Mouse (Mus musculus) ovary, postnatal 10 days (tissue): Measurements from ENCODE around the gene Rgsl1.
A peak's percentile ranks its signal among the peaks of the same experiment; 100 is the strongest.
"Not testable (repeated sequence)": the region's sequence is repeated elsewhere in the genome, so short reads cannot be mapped to it uniquely, and the experiment has no call there.

Experiments used
- DNase-seq: peaks from one replicate; pipeline ENCODE4 v3.0.0; 2022; ENCODE audit warnings: low spot score

Gene Rgsl1

GRCm38 (mm10) chr1:153775174-153775573, 68.8 kb downstream of the Rgsl1 start:
- DNase-seq: no peak

GRCm38 (mm10) chr1:153770776-153771167, 73.2 kb downstream of the Rgsl1 start:
- no peak for DNase-seq

- no peak for DNase-seq
These were observed 73.8 kb downstream of the Rgsl1 start for GRCm38 (mm10) chr1:153769998-153770775.

GRCm38 (mm10) chr1:153769571-153769970, 74.4 kb downstream of the Rgsl1 start:
- not testable (repeated sequence) for DNase-seq

GRCm38 (mm10) chr1:153768465-153768864, 75.5 kb downstream of the Rgsl1 start:
- no peak for DNase-seq

DNA sequence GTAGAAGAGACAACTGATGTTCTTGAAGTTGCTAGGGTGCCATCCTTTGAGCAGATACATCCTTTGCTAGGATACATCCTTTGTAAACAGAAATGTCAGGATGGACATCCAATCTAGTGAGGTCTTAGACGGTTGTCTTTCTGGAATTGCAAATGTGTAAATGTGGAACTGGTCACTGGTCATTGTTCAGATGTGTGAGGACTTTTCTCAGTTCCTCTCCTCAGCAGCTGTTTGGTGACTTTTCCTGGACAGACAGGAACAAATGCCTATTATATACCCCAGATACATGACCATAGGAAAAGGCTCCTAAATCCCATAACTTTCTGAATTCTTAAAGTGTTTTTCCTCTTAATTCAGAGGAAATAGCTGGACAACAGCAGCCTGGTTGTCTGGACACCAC, 76.7 kb downstream of the Rgsl1 start:
- no peak for DNase-seq

DNA sequence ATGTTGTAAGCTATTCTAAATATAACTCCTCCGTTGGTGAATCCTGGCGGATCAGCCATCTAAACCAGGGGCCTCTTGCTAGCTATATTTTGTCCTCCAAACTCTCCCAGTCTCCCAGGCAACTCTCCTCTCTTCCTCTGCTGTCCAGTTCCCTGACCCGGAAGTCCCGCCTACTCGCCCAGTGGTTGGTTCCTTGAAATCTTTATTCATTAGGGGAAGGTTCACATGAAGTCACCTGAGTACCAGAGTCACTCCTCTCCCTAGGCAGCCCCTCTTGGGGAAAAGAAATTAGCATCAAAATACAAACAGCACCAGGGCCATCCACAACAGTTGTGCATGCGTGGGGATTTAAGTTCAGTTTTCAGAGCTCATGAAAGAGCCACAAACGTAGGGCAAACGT, 77.6 kb downstream of the Rgsl1 start:
- no peak for DNase-seq

DNA sequence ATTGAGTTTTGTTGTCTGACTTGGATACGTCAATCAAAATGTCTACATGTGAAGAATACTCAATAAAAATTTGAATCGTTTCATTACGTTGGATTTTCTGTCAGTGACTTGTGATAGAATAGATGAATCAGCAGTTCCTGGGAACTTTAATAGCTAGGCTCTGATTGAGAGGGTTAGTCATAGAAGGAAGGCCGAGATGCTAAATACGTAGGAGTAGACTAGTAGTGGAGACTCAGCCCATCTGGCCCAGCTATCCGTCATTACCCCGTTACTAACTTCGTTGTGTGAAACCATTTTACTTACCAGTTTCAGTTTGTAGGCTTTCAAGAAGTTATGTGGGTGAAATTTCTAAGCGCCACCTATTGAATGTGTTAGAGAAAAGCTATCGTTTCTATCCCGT, 79.8 kb downstream of the Rgsl1 start:
- DNase-seq: no peak

DNA sequence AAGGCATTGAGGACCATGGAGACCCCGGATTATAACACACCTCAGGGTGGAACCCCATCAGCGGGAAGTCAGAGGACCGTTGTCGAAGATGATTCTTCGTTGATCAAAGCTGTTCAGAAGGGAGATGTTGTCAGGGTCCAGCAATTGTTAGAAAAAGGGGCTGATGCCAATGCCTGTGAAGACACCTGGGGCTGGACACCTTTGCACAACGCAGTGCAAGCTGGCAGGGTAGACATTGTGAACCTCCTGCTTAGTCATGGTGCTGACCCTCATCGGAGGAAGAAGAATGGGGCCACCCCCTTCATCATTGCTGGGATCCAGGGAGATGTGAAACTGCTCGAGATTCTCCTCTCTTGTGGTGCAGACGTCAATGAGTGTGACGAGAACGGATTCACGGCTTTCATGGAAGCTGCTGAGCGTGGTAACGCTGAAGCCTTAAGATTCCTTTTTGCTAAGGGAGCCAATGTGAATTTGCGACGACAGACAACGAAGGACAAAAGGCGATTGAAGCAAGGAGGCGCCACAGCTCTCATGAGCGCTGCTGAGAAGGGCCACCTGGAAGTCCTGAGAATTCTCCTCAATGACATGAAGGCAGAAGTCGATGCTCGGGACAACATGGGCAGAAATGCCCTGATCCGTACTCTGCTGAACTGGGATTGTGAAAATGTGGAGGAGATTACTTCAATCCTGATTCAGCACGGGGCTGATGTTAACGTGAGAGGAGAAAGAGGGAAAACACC, 90.0 kb downstream of the Rgsl1 start:
- DNase-seq: no peak

GRCm38 (mm10) chr1:153752521-153752920, 91.4 kb downstream of the Rgsl1 start:
- no peak for DNase-seq

- no peak for DNase-seq
These were observed 92.1 kb downstream of the Rgsl1 start for GRCm38 (mm10) chr1:153751763-153752301.

DNA sequence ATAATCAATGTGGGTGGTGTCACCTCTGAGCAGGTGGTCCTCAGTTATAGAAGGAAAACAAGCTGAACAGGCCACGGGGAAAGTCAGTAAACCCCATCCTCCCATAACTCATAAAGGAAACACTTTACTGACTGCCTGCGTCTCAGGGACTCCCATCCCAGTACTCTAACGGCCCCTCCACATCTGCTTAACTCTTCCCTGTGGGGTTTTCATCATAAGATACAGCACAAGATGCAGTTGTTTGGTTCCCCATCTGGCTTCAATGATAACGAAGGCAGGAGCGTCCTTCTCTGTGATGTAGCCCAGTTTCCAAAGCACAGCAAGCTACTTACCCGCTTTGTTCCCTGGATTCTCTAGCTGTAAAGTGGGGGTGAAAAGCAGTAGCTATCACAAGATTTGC, 93.9 kb downstream of the Rgsl1 start:
- no peak for DNase-seq

DNA sequence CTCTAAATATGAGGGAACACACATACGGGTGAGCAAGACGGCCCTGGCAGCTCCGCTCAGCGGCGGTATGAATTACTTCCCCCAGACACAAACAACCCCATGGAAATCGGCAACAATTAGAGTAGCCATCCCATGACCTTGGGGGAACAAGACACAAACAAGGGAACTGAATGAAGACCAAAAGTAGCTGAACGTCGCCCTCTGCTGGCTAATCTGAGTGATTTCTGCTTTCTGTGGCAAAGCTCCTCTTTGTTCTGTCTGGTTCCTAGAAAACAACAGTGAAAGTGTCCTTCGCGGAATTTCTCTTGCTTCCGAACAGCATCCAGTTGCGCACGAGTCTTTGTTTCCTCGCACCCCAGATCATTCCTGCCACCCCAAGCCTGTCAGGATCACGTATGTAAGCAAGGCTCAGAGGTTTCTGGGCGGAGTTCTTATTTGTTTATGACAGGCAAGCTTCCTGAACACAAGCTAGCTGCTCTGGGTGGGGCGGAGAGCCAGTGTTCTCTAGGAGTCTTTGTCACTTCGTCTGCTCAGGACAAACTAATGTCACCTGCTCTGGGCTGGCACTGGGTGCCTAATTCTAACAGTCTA, 94.6 kb downstream of the Rgsl1 start, which contains the start of gene Rnasel:
TSS of gene Rnasel (plus strand) at position 216 of the 591 bp plus-strand sequence.
- peak; percentile 44 for DNase-seq

- DNase-seq: no peak
These were observed 95.4 kb downstream of the Rgsl1 start for GRCm38 (mm10) chr1:153748549-153748948.

- no peak for DNase-seq
These were observed 95.9 kb downstream of the Rgsl1 start for GRCm38 (mm10) chr1:153747861-153748530.

DNA sequence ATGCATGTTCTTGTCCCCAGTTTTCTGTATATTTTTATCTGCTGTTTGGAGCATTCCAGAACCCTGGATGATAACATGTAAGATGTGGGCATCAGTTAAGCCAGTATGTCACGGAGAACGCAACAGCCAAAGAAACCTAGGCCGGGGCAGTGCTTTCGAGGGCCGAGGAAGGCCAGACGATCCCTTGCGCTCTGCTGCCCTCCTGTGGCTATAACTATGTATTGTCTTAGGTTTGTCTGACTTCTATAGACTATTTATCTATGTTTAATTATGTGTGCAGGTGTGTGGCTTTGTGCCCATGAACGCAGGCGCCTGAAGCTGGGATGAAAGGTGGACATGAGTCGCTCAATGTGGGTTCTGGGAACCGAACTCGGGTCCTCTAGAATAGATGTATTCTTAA, 97.2 kb downstream of the Rgsl1 start:
- no peak for DNase-seq

DNA sequence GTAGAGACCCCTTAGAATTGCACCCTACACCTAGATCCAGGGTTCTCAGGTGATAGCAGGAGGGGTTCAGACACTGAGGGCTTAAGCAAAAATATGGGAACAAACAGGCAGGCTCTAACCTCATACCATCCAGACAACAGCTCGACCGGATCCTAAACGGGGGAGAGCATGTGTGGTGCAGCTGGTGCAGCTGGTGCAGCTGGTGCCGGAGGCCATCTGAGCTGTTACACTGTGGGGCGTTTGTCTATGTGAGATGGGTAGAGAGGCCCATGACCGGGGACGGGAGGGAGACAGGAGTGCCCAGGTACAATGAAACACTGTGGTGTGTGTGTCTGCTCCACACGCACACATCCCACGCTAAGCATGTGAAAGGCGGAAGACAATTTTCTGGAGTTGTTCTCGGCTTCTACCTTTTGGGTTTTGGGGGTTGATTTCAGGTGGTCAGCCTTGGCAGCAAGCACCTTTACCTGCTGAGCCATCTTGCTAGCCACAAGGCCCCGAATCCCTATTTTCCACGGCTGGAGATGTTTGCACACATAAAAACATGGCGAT, 97.7 kb downstream of the Rgsl1 start:
- DNase-seq: no peak

- DNase-seq: peak; percentile 55
These were observed 101.4 kb downstream of the Rgsl1 start for GRCm38 (mm10) chr1:153742374-153743155.

GRCm38 (mm10) chr1:153741551-153742316, 102.2 kb downstream of the Rgsl1 start:
- DNase-seq: no peak

- DNase-seq: no peak
These were observed 103.1 kb downstream of the Rgsl1 start for GRCm38 (mm10) chr1:153740775-153741400.
